Mouse (Mus musculus): Measurements from ENCODE around the gene Ano4.
"Not testable (repeated sequence)": the region's sequence is repeated elsewhere in the genome, so short reads cannot be mapped to it uniquely, and the experiment has no call there.

DNA sequence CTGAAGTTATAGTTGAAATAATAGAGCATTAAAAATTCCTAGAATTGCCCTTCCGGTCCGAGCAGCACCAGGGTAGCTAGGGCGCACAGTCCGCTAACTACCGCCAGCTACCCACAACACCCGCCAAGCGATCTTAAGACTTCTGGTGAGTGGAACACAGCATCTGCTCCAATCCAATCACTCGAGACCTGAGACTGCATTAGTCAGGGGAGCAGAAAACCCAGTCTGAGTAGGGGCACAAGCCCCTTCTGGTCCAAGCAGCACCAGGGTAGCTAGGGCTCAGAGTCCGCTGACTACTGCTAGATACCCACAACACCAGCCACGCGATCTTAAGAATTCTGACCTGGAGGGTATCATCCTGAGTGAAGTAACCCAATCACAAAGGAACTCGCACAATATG, 299.6 kb downstream of the Ano4 start:
- TF ChIP-seq POLR2A, CTCF (IDR thresholded peaks at IDR 0.05; ENCODE audit: extremely low read depth, insufficient read depth, low read length): not testable (repeated sequence)
